Mouse (Mus musculus): ENCODE data around the gene Atp6v1a. TPM values are rescaled to one million over a fixed set of nuclear protein-coding genes. Genes with fewer than 3 reads are reported as not detected.

Gene Atp6v1a
- polyA plus RNA-seq, 1 experiment: 7.2 TPM

GRCm38 (mm10) chr16:44175001-44175400, 35.5 kb upstream of the Atp6v1a start:
- no peak for DNase-seq (ENCODE audit: low read depth in 1 of 2, low spot score in 2 of 2)
- Histone ChIP-seq H3K4me3 (ENCODE audit: extremely low read depth, insufficient read depth, insufficient read length) (no peak overlapping the region), H3K36me3 (ENCODE audit: control insufficient read depth, insufficient read depth, low read length) (peaks cover 1% of the 10 kb centered on the region; the same call in 1 of the 2 replicates), H3K27me3 (ENCODE audit: control insufficient read depth, insufficient read depth, low read length) (no peaks in the 10 kb centered on the region), H3K4me1 (ENCODE audit: control insufficient read depth, insufficient read depth, insufficient read length) (peaks cover 9% of the 10 kb centered on the region), H3K27ac (ENCODE audit: insufficient read depth, low read length) (no peak overlapping the region)
- 60% methylated on average over 1 of the region's 1 CpGs for WGBS
- no peak for TF ChIP-seq CTCF (IDR thresholded peaks at IDR 0.05; ENCODE audit: extremely low read depth, insufficient read depth, insufficient read length, insufficient replicate concordance)
- no peak for TF ChIP-seq POLR2A (IDR thresholded peaks at IDR 0.05; ENCODE audit: low read depth, low read length)

DNA sequence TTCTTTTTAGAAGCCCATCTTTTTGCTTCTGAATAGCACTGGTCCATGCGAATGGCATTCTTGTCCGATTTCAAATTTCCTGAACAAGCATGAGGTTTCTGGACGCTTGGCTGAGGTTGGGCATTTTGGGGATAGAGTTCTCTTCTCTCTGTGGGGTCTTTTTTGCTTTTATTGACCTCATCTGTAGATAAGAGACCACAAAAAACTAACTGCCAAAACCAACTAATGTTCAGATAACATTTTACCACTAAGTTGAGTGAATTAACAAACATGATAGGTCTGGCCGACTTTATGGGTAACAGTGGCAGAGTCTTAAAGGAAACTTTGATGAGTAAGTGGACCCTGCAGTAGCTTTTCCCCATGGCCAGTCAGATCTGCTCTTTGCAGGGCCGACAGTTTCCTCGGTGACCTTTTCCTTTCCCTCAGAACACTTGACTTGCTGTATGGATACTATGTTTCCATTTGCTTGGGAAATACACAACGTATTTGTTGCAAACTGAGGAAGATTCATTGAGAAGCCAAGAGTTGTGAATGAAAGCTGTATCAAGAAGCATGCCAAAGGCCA, 34.5 kb upstream of the Atp6v1a start:
- H3K27ac ChIP-seq (ENCODE audit: insufficient read depth, low read length): peak overlapping the region; percentile 92
- TF ChIP-seq CTCF (IDR thresholded peaks at IDR 0.05; ENCODE audit: extremely low read depth, insufficient read depth, insufficient read length, insufficient replicate concordance) (no peak), POLR2A (IDR thresholded peaks at IDR 0.05; ENCODE audit: low read depth, low read length) (no peak)
- WGBS: 12% methylated on average over 7 of the region's 7 CpGs
- H3K4me3 ChIP-seq (ENCODE audit: extremely low read depth, insufficient read depth, insufficient read length): peak overlapping the region; percentile 80
- no peaks in the 10 kb centered on the region for H3K27me3 ChIP-seq (ENCODE audit: control insufficient read depth, insufficient read depth, low read length)
- no peak for DNase-seq (ENCODE audit: low read depth in 1 of 2, low spot score in 2 of 2)
- peaks cover 9% of the 10 kb centered on the region for H3K4me1 ChIP-seq (ENCODE audit: control insufficient read depth, insufficient read depth, insufficient read length)
- 0 out of 2 replicates have a peak, but pooled peaks cover 1% of the 10 kb centered on the region for H3K36me3 ChIP-seq (ENCODE audit: control insufficient read depth, insufficient read depth, low read length)

- 1% methylated on average over 42 of the region's 77 CpGs for WGBS
- Histone ChIP-seq H3K4me3 (ENCODE audit: extremely low read depth, insufficient read depth, insufficient read length) (peak within 1 kb of the TSS; percentile 83), H3K27me3 (ENCODE audit: control insufficient read depth, insufficient read depth, low read length) (no peaks in the 10 kb centered on the region), H3K27ac (ENCODE audit: insufficient read depth, low read length) (peak within 1 kb of the TSS; percentile 97), H3K36me3 (ENCODE audit: control insufficient read depth, insufficient read depth, low read length) (no peaks in the 10 kb centered on the region), H3K4me1 (ENCODE audit: control insufficient read depth, insufficient read depth, insufficient read length) (peaks cover 9% of the 10 kb centered on the region)
- no peak for TF ChIP-seq CTCF (IDR thresholded peaks at IDR 0.05; ENCODE audit: extremely low read depth, insufficient read depth, insufficient read length, insufficient replicate concordance)
- TF ChIP-seq POLR2A (IDR thresholded peaks at IDR 0.05; ENCODE audit: low read depth, low read length): no peak
- DNase-seq (ENCODE audit: low read depth in 1 of 2, low spot score in 2 of 2): peak in 1 of 2 experiments; percentile 61
Measured at GRCm38 (mm10) chr16:44173155-44173941, 33.8 kb upstream of the Atp6v1a start, which contains the start of gene Usf3. TSS of gene Usf3 (plus strand) at chr16:44173246.

DNA sequence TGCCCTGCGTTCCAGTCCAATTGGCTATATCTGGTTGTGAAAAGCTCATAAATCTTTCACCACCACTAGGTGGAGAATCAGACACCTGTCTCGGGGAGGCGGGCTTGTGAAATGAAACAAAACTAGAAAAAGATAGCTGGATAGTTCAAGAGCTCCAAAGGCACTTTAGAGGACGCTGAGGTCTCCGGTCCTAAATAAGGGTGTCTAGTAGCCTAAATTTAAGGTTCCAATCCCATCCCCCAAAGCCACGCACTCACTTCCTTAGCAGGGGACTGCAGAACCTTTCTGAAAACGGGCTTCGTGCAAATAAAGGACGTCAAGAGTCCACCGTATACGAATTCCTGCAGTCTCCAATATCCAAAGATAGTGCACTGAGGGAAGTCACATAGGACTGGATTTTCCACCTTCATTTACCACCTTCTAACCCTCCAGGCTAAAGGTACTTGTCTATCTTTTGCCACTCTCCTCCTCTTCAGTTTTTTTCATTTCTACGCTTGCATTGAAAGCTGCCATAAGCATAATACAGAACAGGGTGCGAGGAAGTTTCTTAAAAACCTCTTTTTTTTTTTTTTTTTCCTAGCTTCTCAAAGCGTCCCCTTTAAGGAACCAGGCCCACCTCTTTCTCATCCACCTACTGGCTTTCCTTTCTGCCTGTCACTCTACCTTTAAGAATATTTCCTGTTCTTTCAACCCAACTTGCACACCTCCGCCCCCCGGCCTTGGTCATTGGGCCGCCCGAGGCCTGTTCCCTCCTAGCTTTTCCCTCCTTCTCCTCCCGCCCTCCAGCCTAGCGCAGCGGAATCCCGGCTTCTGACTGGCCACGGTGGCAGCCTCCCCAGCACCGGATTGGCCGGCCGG, 33.0 kb upstream of the Atp6v1a start:
- WGBS: under 1% methylated on average over 26 of the region's 26 CpGs
- TF ChIP-seq POLR2A (IDR thresholded peaks at IDR 0.05; ENCODE audit: low read depth, low read length) (no peak; the same call in 1 of the 2 replicates), CTCF (IDR thresholded peaks at IDR 0.05; ENCODE audit: extremely low read depth, insufficient read depth, insufficient read length, insufficient replicate concordance) (no peak)
- Histone ChIP-seq H3K4me1 (ENCODE audit: control insufficient read depth, insufficient read depth, insufficient read length) (peaks cover 9% of the 10 kb centered on the region), H3K36me3 (ENCODE audit: control insufficient read depth, insufficient read depth, low read length) (no peaks in the 10 kb centered on the region), H3K4me3 (ENCODE audit: extremely low read depth, insufficient read depth, insufficient read length) (peak overlapping the region; percentile 83), H3K27ac (ENCODE audit: insufficient read depth, low read length) (peak overlapping the region; percentile 97), H3K27me3 (ENCODE audit: control insufficient read depth, insufficient read depth, low read length) (no peaks in the 10 kb centered on the region)
- DNase-seq (ENCODE audit: low read depth in 1 of 2, low spot score in 2 of 2): peak; percentile 95 to 98

GRCm38 (mm10) chr16:44168990-44169389, 29.5 kb upstream of the Atp6v1a start:
- TF ChIP-seq CTCF (IDR thresholded peaks at IDR 0.05; ENCODE audit: extremely low read depth, insufficient read depth, insufficient read length, insufficient replicate concordance) (no peak), POLR2A (IDR thresholded peaks at IDR 0.05; ENCODE audit: low read depth, low read length) (no peak)
- Histone ChIP-seq H3K4me3 (ENCODE audit: extremely low read depth, insufficient read depth, insufficient read length) (no peak overlapping the region), H3K4me1 (ENCODE audit: control insufficient read depth, insufficient read depth, insufficient read length) (peaks cover 2% of the 10 kb centered on the region; the same call in 1 of the 2 replicates), H3K27me3 (ENCODE audit: control insufficient read depth, insufficient read depth, low read length) (no peaks in the 10 kb centered on the region), H3K27ac (ENCODE audit: insufficient read depth, low read length) (no peak overlapping the region), H3K36me3 (ENCODE audit: control insufficient read depth, insufficient read depth, low read length) (no peaks in the 10 kb centered on the region)
- 92% methylated on average over 4 of the region's 4 CpGs for WGBS
- DNase-seq (ENCODE audit: low read depth in 1 of 2, low spot score in 2 of 2): no peak

DNA sequence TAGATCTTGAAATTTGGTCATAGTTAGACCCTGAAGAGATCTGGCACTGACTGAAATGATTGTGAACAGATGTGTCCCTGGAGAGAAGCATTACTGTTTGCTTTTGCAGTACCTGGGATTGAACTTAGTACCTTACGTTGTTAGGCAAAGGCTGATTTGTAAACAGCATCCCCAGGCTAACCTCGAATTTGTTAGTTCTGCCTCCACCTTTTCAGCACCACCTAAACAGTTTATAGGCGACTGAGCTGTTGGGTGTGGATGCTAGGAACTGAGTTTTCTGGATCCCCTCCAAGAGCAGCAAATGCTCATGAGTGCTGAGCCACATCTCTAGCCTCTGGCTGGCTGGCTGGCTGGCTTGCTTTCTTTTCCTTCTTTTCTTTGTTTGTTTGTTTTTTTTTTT, 25.7 kb upstream of the Atp6v1a start:
- H3K4me3 ChIP-seq (ENCODE audit: extremely low read depth, insufficient read depth, insufficient read length): no peak overlapping the region
- TF ChIP-seq POLR2A (IDR thresholded peaks at IDR 0.05; ENCODE audit: low read depth, low read length) (no peak), CTCF (IDR thresholded peaks at IDR 0.05; ENCODE audit: extremely low read depth, insufficient read depth, insufficient read length, insufficient replicate concordance) (no peak)
- no peak for DNase-seq (ENCODE audit: low read depth in 1 of 2, low spot score in 2 of 2)
- WGBS: 70% methylated on average over 3 of the region's 3 CpGs
- H3K27me3 ChIP-seq (ENCODE audit: control insufficient read depth, insufficient read depth, low read length): no peaks in the 10 kb centered on the region
- no peaks in the 10 kb centered on the region for H3K36me3 ChIP-seq (ENCODE audit: control insufficient read depth, insufficient read depth, low read length)
- H3K27ac ChIP-seq (ENCODE audit: insufficient read depth, low read length): no peak overlapping the region
- H3K4me1 ChIP-seq (ENCODE audit: control insufficient read depth, insufficient read depth, insufficient read length): no peaks in the 10 kb centered on the region

All from spleen, adult 2 months (tissue).